ENCODE assay signal across 23 mouse cellular contexts in the genomic region with DNA sequence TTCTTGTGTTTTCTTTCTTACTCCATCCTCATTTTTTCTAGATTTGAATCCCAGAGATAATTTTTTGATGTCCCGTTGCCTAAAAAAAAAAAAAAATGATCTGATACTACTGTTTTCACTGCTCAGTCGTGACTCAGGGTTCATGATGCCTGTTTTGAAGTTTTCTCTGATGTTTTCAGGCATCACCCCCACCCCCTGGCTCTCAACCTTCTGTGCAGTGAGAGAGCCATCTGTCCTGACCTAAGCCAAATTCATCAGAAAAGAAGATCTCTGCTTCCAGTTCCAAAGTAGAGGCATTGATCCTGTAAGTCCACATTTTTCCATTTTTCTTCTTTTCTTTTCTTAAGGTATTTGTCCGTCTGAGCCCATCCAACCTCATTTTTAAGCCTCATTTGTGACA.
DNase-seq lines count a peak whose midpoint lies in the region; ATAC-seq and TF ChIP-seq lines count a peak whose summit lies in the region.
"Had no signal": no experiment of that assay in that cellular context is flagged by ENCODE, and none has a peak within 500 bp of the region (broad histone marks: within the 10 kb centered on the region; RNA-seq: fewer than 3 reads in every experiment).

No protein-coding gene starts in this region.

- H3K4me3 ChIP-seq in cerebellum, adult 2 months (replicated peaks; ENCODE audit: insufficient read depth, low read depth, low read length): no peak overlapping the region
- no peak overlapping the region for H3K4me3 ChIP-seq in hindbrain, embryonic 12.5 days
- no peak overlapping the region for H3K4me3 ChIP-seq in heart, adult 2 months
- H3K4me3 ChIP-seq: embryonic facial prominence, embryonic 12.5 days; forebrain, embryonic 12.5 days; gastrocnemius, adult 2 months; heart, embryonic 10.5 days had no signal

- peak; percentile 84; the same call in 1 of the 2 replicates for ATAC-seq in cerebellum, adult (ENCODE audit: insufficient number of reproducible peaks, low FRiP score, low TSS enrichment)
- ATAC-seq in hindbrain, embryonic 12.5 days (ENCODE audit: low FRiP score): no peak
- ATAC-seq: CD4-positive, CD25-positive, alpha-beta regulatory T cell, adult 4 months; intestine, embryonic 16.5 days had no signal

- H3K9ac ChIP-seq in hindbrain, embryonic 12.5 days: no peak overlapping the region
- H3K9ac ChIP-seq in heart, adult 2 months (ENCODE audit: low read depth, low read length): no peak overlapping the region
- H3K9ac ChIP-seq: embryonic facial prominence, embryonic 12.5 days; forebrain, embryonic 12.5 days; hindbrain, embryonic 14.5 days had no signal

- no peak for DNase-seq in cerebellum, postnatal 4 days (ENCODE audit: low spot score in 2 of 2)
- DNase-seq in cerebellum, adult 2 months: peak; percentile 66 to 80
- DNase-seq in cerebellum, postnatal 10 days: peak; percentile 68 to 78
- DNase-seq in urinary bladder, postnatal 10 days (ENCODE audit: low spot score): no peak
- DNase-seq in heart, adult 2 months: no peak
- DNase-seq: adrenal gland, adult 8-10 months; adrenal gland, postnatal 36 days; B cell, adult 2 months; gastrocnemius, adult 2 months; gastrocnemius, postnatal 36 days; heart, adult 11 months; heart, postnatal 10 days; heart, postnatal 4 days; kidney, adult 2 months had no signal

- H3K27ac ChIP-seq in cerebellum, adult 2 months (ENCODE audit: insufficient read depth, low read length): peak overlapping the region; percentile 49; the same call in 1 of the 2 replicates
- no peak overlapping the region for H3K27ac ChIP-seq in hindbrain, embryonic 12.5 days
- H3K27ac ChIP-seq in heart, adult 2 months: no peak overlapping the region
- H3K27ac ChIP-seq: embryonic facial prominence, embryonic 12.5 days; forebrain, embryonic 12.5 days; gastrocnemius, adult 2 months; heart, embryonic 10.5 days; hindbrain, embryonic 14.5 days had no signal

- no peaks in the 10 kb centered on the region for H3K36me3 ChIP-seq in hindbrain, embryonic 12.5 days
- H3K36me3 ChIP-seq in heart, adult 2 months (ENCODE audit: control insufficient read depth, insufficient read depth, low read length): no peaks in the 10 kb centered on the region
- H3K36me3 ChIP-seq: embryonic facial prominence, embryonic 12.5 days; forebrain, embryonic 12.5 days; G1E; heart, embryonic 10.5 days had no signal

- H3K4me1 ChIP-seq in cerebellum, adult 2 months (ENCODE audit: control insufficient read depth, insufficient read depth, low read length): peaks cover 13% of the 10 kb centered on the region; the same call in 1 of the 2 replicates
- H3K4me1 ChIP-seq in hindbrain, embryonic 12.5 days: no peaks in the 10 kb centered on the region
- H3K4me1 ChIP-seq in heart, adult 2 months (ENCODE audit: control insufficient read depth, insufficient read depth, low read length): no peaks in the 10 kb centered on the region
- H3K4me1 ChIP-seq: embryonic facial prominence, embryonic 12.5 days; forebrain, embryonic 12.5 days; heart, embryonic 10.5 days had no signal

- no peaks in the 10 kb centered on the region for H3K27me3 ChIP-seq in cerebellum, adult 2 months (ENCODE audit: control insufficient read depth, insufficient read depth, low read length)
- no peaks in the 10 kb centered on the region for H3K27me3 ChIP-seq in hindbrain, embryonic 12.5 days
- H3K27me3 ChIP-seq in heart, adult 2 months (ENCODE audit: control insufficient read depth, insufficient read depth, low read length): no peaks in the 10 kb centered on the region
- H3K27me3 ChIP-seq: embryonic facial prominence, embryonic 12.5 days; forebrain, embryonic 12.5 days had no signal

- no peaks in the 10 kb centered on the region for H3K79me2 ChIP-seq in heart, adult 2 months (replicated peaks; ENCODE audit: control insufficient read depth, insufficient read depth, low read length)

- no peak overlapping the region for H3K4me2 ChIP-seq in hindbrain, embryonic 12.5 days (replicated peaks)
- H3K4me2 ChIP-seq: embryonic facial prominence, embryonic 12.5 days; forebrain, embryonic 12.5 days; hindbrain, embryonic 14.5 days had no signal

- intact Hi-C loops in heart, adult 2 months (cut with DNase I): no loop called here

- TF ChIP-seq CTCF in cerebellum, adult 2 months (IDR thresholded peaks at IDR 0.05; ENCODE audit: borderline replicate concordance, insufficient read depth, low read depth, low read length): no peak
- no peak for TF ChIP-seq CTCF in heart, adult 2 months (IDR thresholded peaks at IDR 0.05)

- no peak for TF ChIP-seq EP300 in heart, adult 2 months (IDR thresholded peaks at IDR 0.05; ENCODE audit: insufficient read depth, low read depth, low read length)

- H3K9me3 ChIP-seq in hindbrain, embryonic 12.5 days (replicated peaks): no peaks in the 10 kb centered on the region
- H3K9me3 ChIP-seq: embryonic facial prominence, embryonic 12.5 days; forebrain, embryonic 12.5 days; G1E; heart, embryonic 10.5 days had no signal

- no peak for TF ChIP-seq POLR2A in cerebellum, adult 2 months (IDR thresholded peaks at IDR 0.05; ENCODE audit: borderline replicate concordance, insufficient read depth, low read length)
- no peak for TF ChIP-seq POLR2A in heart, adult 2 months (IDR thresholded peaks at IDR 0.05; ENCODE audit: insufficient read depth, low read depth, low read length)

- 15% methylated on average over 3 of the region's 3 CpGs for WGBS in cerebellum, adult 2 months
- WGBS in hindbrain, embryonic 12.5 days: 80% methylated on average over 3 of the region's 3 CpGs
- 74% methylated on average over 3 of the region's 3 CpGs for WGBS in heart, adult 2 months

Comparison
In these comparisons a context has a peak if more than half of its experiments do, and no peak if none do; other contexts are left out.
1. DNase-seq: peak in cerebellum, adult 2 months (2 of 2) and cerebellum, postnatal 10 days (2 of 2); none in cerebellum, postnatal 4 days (0 of 2), urinary bladder, postnatal 10 days (single experiment) and heart, adult 2 months (0 of 2).